Mouse (Mus musculus) lung, adult 2 months (tissue): Measurements from ENCODE around the gene Vtn.

ENCODE experiments used
- CTCF ChIP-seq: fragments of 200-500 bp; IDR thresholded peaks from 2 replicates; pipeline ENCODE4 v1.5.1; 2011; ENCODE audit warnings: mild to moderate bottlenecking, low read length, control low read depth; ENCODE audit not compliant: insufficient read depth
- POLR2A ChIP-seq: fragments of 200-500 bp; IDR thresholded peaks from 2 replicates; pipeline ENCODE4 v1.6.1; 2011; ENCODE audit warnings: low read depth, mild to moderate bottlenecking, control low read depth, low read length, borderline replicate concordance; ENCODE audit errors: extremely low read depth

DNA sequence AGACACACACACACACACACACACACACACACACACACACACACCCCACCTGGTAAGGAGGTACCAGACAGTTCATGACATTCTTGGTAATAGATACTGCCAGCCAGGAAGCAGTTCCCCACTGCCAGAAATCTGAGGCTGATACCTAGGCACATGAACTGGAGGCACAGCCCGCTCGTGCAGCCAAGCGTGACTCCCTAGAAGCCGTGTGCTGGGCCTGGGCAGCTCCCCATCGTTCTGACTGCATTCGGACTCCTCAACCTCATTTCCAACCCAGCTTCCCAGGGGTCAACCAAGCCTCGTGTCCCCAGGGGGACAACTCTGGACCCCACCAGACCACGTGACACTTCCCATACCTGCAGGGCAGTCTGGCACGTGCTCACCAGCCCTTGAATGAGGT lies 29.8 kb downstream of the Vtn start:
- TF ChIP-seq POLR2A: no peak
- TF ChIP-seq CTCF: no peak
